Mouse (Mus musculus): Measurements from ENCODE around the gene Crybb1. TPM values are rescaled to one million over a fixed set of nuclear protein-coding genes. Genes with fewer than 3 reads are reported as not detected.
A peak's percentile ranks its signal among the peaks of the same experiment; 100 is the strongest.

Crybb1 gene
- total and polyA plus RNA-seq, 2 experiments: not detected

- H3K4me1 ChIP-seq (ENCODE audit: control insufficient read depth, insufficient read depth, low read length): no peaks in the 10 kb centered on the region
- H3K79me2 ChIP-seq (ENCODE audit: control insufficient read depth, insufficient read depth, low read length): no peaks in the 10 kb centered on the region
- H3K9ac ChIP-seq (ENCODE audit: low read depth, low read length): no peak overlapping the region
- H3K4me3 ChIP-seq (ENCODE audit: insufficient read depth, low read depth, low read length): no peak overlapping the region
- no peaks in the 10 kb centered on the region for H3K27me3 ChIP-seq (ENCODE audit: control insufficient read depth, insufficient read depth, low read length)
- peak; percentile 55 for DNase-seq (ENCODE audit: extremely low read depth, low read depth, low spot score)
- TF ChIP-seq POLR2A (IDR thresholded peaks at IDR 0.05; ENCODE audit: extremely low read depth, insufficient read depth, low read length) (no peak), CTCF (IDR thresholded peaks at IDR 0.05; ENCODE audit: low read depth, low read length) (no peak)
- H3K36me3 ChIP-seq (ENCODE audit: control insufficient read depth, insufficient read depth, low read length): no peaks in the 10 kb centered on the region
- 31% methylated on average over 9 of the region's 9 CpGs for WGBS
- peak overlapping the region; percentile 46 for H3K27ac ChIP-seq (replicated peaks; ENCODE audit: insufficient read depth, low read depth, low read length)
Observed at GRCm38 (mm10) chr5:112266011-112266777, 10.6 kb downstream of the Crybb1 start.

GRCm38 (mm10) chr5:112270764-112271541, 15.3 kb downstream of the Crybb1 start:
- Histone ChIP-seq H3K36me3 (ENCODE audit: control insufficient read depth, insufficient read depth, low read length) (no peaks in the 10 kb centered on the region), H3K27me3 (ENCODE audit: control insufficient read depth, insufficient read depth, low read length) (no peaks in the 10 kb centered on the region), H3K4me1 (ENCODE audit: control insufficient read depth, insufficient read depth, low read length) (no peaks in the 10 kb centered on the region), H3K27ac (replicated peaks; ENCODE audit: insufficient read depth, low read depth, low read length) (no peak overlapping the region), H3K4me3 (ENCODE audit: insufficient read depth, low read depth, low read length) (no peak overlapping the region), H3K9ac (ENCODE audit: low read depth, low read length) (no peak overlapping the region), H3K79me2 (ENCODE audit: control insufficient read depth, insufficient read depth, low read length) (no peaks in the 10 kb centered on the region)
- TF ChIP-seq POLR2A (IDR thresholded peaks at IDR 0.05; ENCODE audit: extremely low read depth, insufficient read depth, low read length) (no peak), CTCF (IDR thresholded peaks at IDR 0.05; ENCODE audit: low read depth, low read length) (no peak)
- 68% methylated on average over 24 of the region's 24 CpGs for WGBS
- no peak for DNase-seq (ENCODE audit: extremely low read depth, low read depth, low spot score)

GRCm38 (mm10) chr5:112272934-112273333, 17.3 kb downstream of the Crybb1 start:
- TF ChIP-seq CTCF (IDR thresholded peaks at IDR 0.05; ENCODE audit: low read depth, low read length) (no peak), POLR2A (IDR thresholded peaks at IDR 0.05; ENCODE audit: extremely low read depth, insufficient read depth, low read length) (no peak)
- Histone ChIP-seq H3K4me3 (ENCODE audit: insufficient read depth, low read depth, low read length) (no peak overlapping the region), H3K27ac (replicated peaks; ENCODE audit: insufficient read depth, low read depth, low read length) (no peak overlapping the region), H3K27me3 (ENCODE audit: control insufficient read depth, insufficient read depth, low read length) (no peaks in the 10 kb centered on the region), H3K9ac (ENCODE audit: low read depth, low read length) (no peak overlapping the region), H3K79me2 (ENCODE audit: control insufficient read depth, insufficient read depth, low read length) (peaks cover 5% of the 10 kb centered on the region; the same call in 1 of the 2 replicates), H3K36me3 (ENCODE audit: control insufficient read depth, insufficient read depth, low read length) (no peaks in the 10 kb centered on the region), H3K4me1 (ENCODE audit: control insufficient read depth, insufficient read depth, low read length) (no peaks in the 10 kb centered on the region; the same call in 1 of the 2 replicates)
- WGBS: 73% methylated on average over 2 of the region's 2 CpGs
- no peak for DNase-seq (ENCODE audit: extremely low read depth, low read depth, low spot score)

- H3K4me3 ChIP-seq (ENCODE audit: insufficient read depth, low read depth, low read length): no peak overlapping the region
- H3K79me2 ChIP-seq (ENCODE audit: control insufficient read depth, insufficient read depth, low read length): peaks cover 9% of the 10 kb centered on the region; the same call in 1 of the 2 replicates
- H3K27ac ChIP-seq (replicated peaks; ENCODE audit: insufficient read depth, low read depth, low read length): no peak overlapping the region
- no peak overlapping the region for H3K9ac ChIP-seq (ENCODE audit: low read depth, low read length)
- TF ChIP-seq CTCF (IDR thresholded peaks at IDR 0.05; ENCODE audit: low read depth, low read length) (no peak), POLR2A (IDR thresholded peaks at IDR 0.05; ENCODE audit: extremely low read depth, insufficient read depth, low read length) (no peak)
- H3K27me3 ChIP-seq (ENCODE audit: control insufficient read depth, insufficient read depth, low read length): no peaks in the 10 kb centered on the region
- H3K4me1 ChIP-seq (ENCODE audit: control insufficient read depth, insufficient read depth, low read length): peaks cover 7% of the 10 kb centered on the region
- H3K36me3 ChIP-seq (ENCODE audit: control insufficient read depth, insufficient read depth, low read length): no peaks in the 10 kb centered on the region
- DNase-seq (ENCODE audit: extremely low read depth, low read depth, low spot score): no peak
- 60% methylated on average over 2 of the region's 2 CpGs for WGBS
Observed at GRCm38 (mm10) chr5:112273746-112274463, 18.3 kb downstream of the Crybb1 start.

- Histone ChIP-seq H3K36me3 (ENCODE audit: control insufficient read depth, insufficient read depth, low read length) (no peaks in the 10 kb centered on the region), H3K4me1 (ENCODE audit: control insufficient read depth, insufficient read depth, low read length) (peaks cover 16% of the 10 kb centered on the region), H3K27ac (replicated peaks; ENCODE audit: insufficient read depth, low read depth, low read length) (no peak overlapping the region), H3K27me3 (ENCODE audit: control insufficient read depth, insufficient read depth, low read length) (no peaks in the 10 kb centered on the region), H3K9ac (ENCODE audit: low read depth, low read length) (no peak overlapping the region), H3K4me3 (ENCODE audit: insufficient read depth, low read depth, low read length) (no peak overlapping the region), H3K79me2 (ENCODE audit: control insufficient read depth, insufficient read depth, low read length) (peaks cover 9% of the 10 kb centered on the region; the same call in 1 of the 2 replicates)
- TF ChIP-seq CTCF (IDR thresholded peaks at IDR 0.05; ENCODE audit: low read depth, low read length) (no peak), POLR2A (IDR thresholded peaks at IDR 0.05; ENCODE audit: extremely low read depth, insufficient read depth, low read length) (no peak)
- 68% methylated on average over 4 of the region's 4 CpGs for WGBS
- DNase-seq (ENCODE audit: extremely low read depth, low read depth, low spot score): no peak
Observed at GRCm38 (mm10) chr5:112275021-112275804, 19.6 kb downstream of the Crybb1 start.
